Mouse (Mus musculus) MEL (cell line): ENCODE results near the gene Ubr7. TPM values are rescaled to one million over a fixed set of nuclear protein-coding genes. Genes with fewer than 3 reads are reported as not detected.

ENCODE experiments used
- DNase-seq: peaks from one replicate; pipeline ENCODE4 v3.0.0; 2011; ENCODE audit warnings: low read depth, low spot score
- H3K27ac ChIP-seq: 2 replicates; pipeline ENCODE4 v1.5.1; 2012; ENCODE audit warnings: low read depth, mild to moderate bottlenecking, control low read depth, low read length, moderate library complexity; ENCODE audit not compliant: control insufficient read depth
- H3K27me3 ChIP-seq, 2 experiments: fragments of 150-350 bp in 1 of 2; sonication (generic) in 1 of 2; 2 replicates each; pipeline ENCODE4 v1.6.1; 2012; ENCODE audit warnings: low read length in 2 of 2, mild to moderate bottlenecking in 2 of 2, improper control_type of control experiment in 1 of 2, moderate library complexity in 1 of 2; ENCODE audit not compliant: insufficient read depth in 2 of 2, control insufficient read depth in 1 of 2
- H3K36me3 ChIP-seq, 2 experiments: 2 replicates each; pipeline ENCODE4 v1.6.1; 2012 to 2014; ENCODE audit warnings: low read length in 2 of 2, improper control_type of control experiment in 1 of 2, inconsistent platforms in 1 of 2, mild to moderate bottlenecking in 1 of 2; ENCODE audit not compliant: insufficient read depth in 2 of 2, control insufficient read depth in 1 of 2
- H3K4me1 ChIP-seq, 2 experiments: fragments of 150-350 bp in 1 of 2; sonication (generic) in 1 of 2; 2 replicates each; pipeline ENCODE4 v1.6.1; 2012; ENCODE audit warnings: low read length in 2 of 2, improper control_type of control experiment in 1 of 2, mild to moderate bottlenecking in 1 of 2; ENCODE audit not compliant: insufficient read depth in 2 of 2, control insufficient read depth in 1 of 2
- H3K4me3 ChIP-seq, 2 experiments: fragments of 150-350 bp in 1 of 2; sonication (generic) in 1 of 2; 2 replicates each; pipeline ENCODE4 v1.5.1; 2012; ENCODE audit warnings: low read depth in 2 of 2, low read length in 2 of 2, mild to moderate bottlenecking in 2 of 2, moderate library complexity in 2 of 2, control low read depth in 1 of 2, improper control_type of control experiment in 1 of 2; ENCODE audit not compliant: control insufficient read depth in 1 of 2, insufficient read depth in 1 of 2
- H3K79me2 ChIP-seq: 2 replicates; pipeline ENCODE4 v1.6.1; 2012; ENCODE audit warnings: mild to moderate bottlenecking, low read length, moderate library complexity; ENCODE audit not compliant: control insufficient read depth, poor library complexity, insufficient read depth
- H3K9ac ChIP-seq: 2 replicates; pipeline ENCODE4 v1.6.1; 2012; ENCODE audit warnings: low read depth, mild to moderate bottlenecking, control low read depth, low read length, moderate library complexity; ENCODE audit not compliant: control insufficient read depth, poor library complexity, severe bottlenecking
- H3K9me3 ChIP-seq: fragments of 150-350 bp; sonication (generic); replicated peaks from 2 replicates; pipeline ENCODE4 v1.6.1; 2012; ENCODE audit warnings: mild to moderate bottlenecking, low read length, improper control_type of control experiment, moderate library complexity; ENCODE audit not compliant: insufficient read depth
- BHLHE40 ChIP-seq: IDR thresholded peaks from 2 replicates; pipeline ENCODE4 v1.6.1; 2012; ENCODE audit warnings: low read depth, mild to moderate bottlenecking, inconsistent platforms, low read length, improper control_type of control experiment, borderline replicate concordance
- CHD1 ChIP-seq: IDR thresholded peaks from 2 replicates; pipeline ENCODE4 v1.6.1; 2012; ENCODE audit warnings: low read depth, mild to moderate bottlenecking, inconsistent platforms, low read length, improper control_type of control experiment
- CHD2 ChIP-seq: IDR thresholded peaks from 2 replicates; pipeline ENCODE4 v1.6.1; 2011; ENCODE audit warnings: low read length, improper control_type of control experiment
- CTCF ChIP-seq, 3 experiments: IDR thresholded peaks in 2 of 3; conservative IDR thresholded peaks in 1 of 3; 2 replicates each; pipeline ENCODE4 v1.5.1; 2011 to 2012; ENCODE audit warnings: low read length in 3 of 3, low read depth in 2 of 3, mild to moderate bottlenecking in 2 of 3, improper control_type of control experiment in 1 of 3, inconsistent platforms in 1 of 3, mixed read lengths in 1 of 3, moderate library complexity in 1 of 3; ENCODE audit not compliant: control insufficient read depth in 1 of 3, insufficient read depth in 1 of 3, poor library complexity in 1 of 3, severe bottlenecking in 1 of 3
- E2F4 ChIP-seq: IDR thresholded peaks from 2 replicates; pipeline ENCODE4 v1.6.1; 2011; ENCODE audit warnings: low read depth, low read length, improper control_type of control experiment, borderline replicate concordance
- ELF1 ChIP-seq: IDR thresholded peaks from 2 replicates; pipeline ENCODE4 v1.6.1; 2014; ENCODE audit warnings: low read depth, mild to moderate bottlenecking, inconsistent platforms, low read length, improper control_type of control experiment, moderate library complexity
- ETS1 ChIP-seq: IDR thresholded peaks from 2 replicates; pipeline ENCODE4 v1.6.1; 2012; ENCODE audit warnings: low read depth, mild to moderate bottlenecking, inconsistent platforms, low read length, improper control_type of control experiment, moderate library complexity
- JUND ChIP-seq: IDR thresholded peaks from 2 replicates; pipeline ENCODE4 v1.6.1; 2011; ENCODE audit warnings: low read depth, mild to moderate bottlenecking, improper control_type of control experiment, low read length
- MAX ChIP-seq: IDR thresholded peaks from 2 replicates; pipeline ENCODE4 v1.6.1; 2011; ENCODE audit warnings: low read length, improper control_type of control experiment
- MAZ ChIP-seq: IDR thresholded peaks from 2 replicates; pipeline ENCODE4 v1.6.1; 2012; ENCODE audit warnings: low read depth, mild to moderate bottlenecking, inconsistent platforms, low read length, improper control_type of control experiment
- MXI1 ChIP-seq: IDR thresholded peaks from 2 replicates; pipeline ENCODE4 v1.6.1; 2011; ENCODE audit warnings: mild to moderate bottlenecking, low read depth, low read length, improper control_type of control experiment
- MYB ChIP-seq: IDR thresholded peaks from 2 replicates; pipeline ENCODE4 v1.6.1; 2011; ENCODE audit warnings: mild to moderate bottlenecking, low read depth, low read length, improper control_type of control experiment
- MYC ChIP-seq: IDR thresholded peaks from 2 replicates; pipeline ENCODE4 v1.6.1; 2011; ENCODE audit warnings: low read depth, mild to moderate bottlenecking, low read length, improper control_type of control experiment, moderate library complexity
- RAD21 ChIP-seq: IDR thresholded peaks from 2 replicates; pipeline ENCODE4 v1.6.1; 2011; ENCODE audit warnings: mild to moderate bottlenecking, low read depth, low read length, improper control_type of control experiment
- RCOR1 ChIP-seq: IDR thresholded peaks from 2 replicates; pipeline ENCODE4 v1.6.1; 2012; ENCODE audit warnings: low read depth, mild to moderate bottlenecking, inconsistent platforms, low read length, improper control_type of control experiment
- SIN3A ChIP-seq: IDR thresholded peaks from 2 replicates; pipeline ENCODE4 v1.6.1; 2012; ENCODE audit warnings: low read length, improper control_type of control experiment, inconsistent platforms
- SMC3 ChIP-seq: IDR thresholded peaks from 2 replicates; pipeline ENCODE4 v1.6.1; 2011; ENCODE audit warnings: low read depth, low read length, improper control_type of control experiment
- TAL1 ChIP-seq: IDR thresholded peaks from 2 replicates; pipeline ENCODE4 v1.6.1; 2012; ENCODE audit warnings: mild to moderate bottlenecking, inconsistent platforms, low read length, moderate library complexity, mixed read lengths
- TBP ChIP-seq: IDR thresholded peaks from 2 replicates; pipeline ENCODE4 v1.8.0; 2011; ENCODE audit warnings: low read depth, low read length, improper control_type of control experiment
- TCF12 ChIP-seq: IDR thresholded peaks from 2 replicates; pipeline ENCODE4 v1.6.1; 2014; ENCODE audit warnings: low read depth, mild to moderate bottlenecking, inconsistent platforms, low read length, improper control_type of control experiment, moderate library complexity
- UBTF ChIP-seq: IDR thresholded peaks from 2 replicates; pipeline ENCODE4 v1.6.1; 2012; ENCODE audit warnings: low read depth, mild to moderate bottlenecking, inconsistent platforms, low read length, improper control_type of control experiment, moderate library complexity, borderline replicate concordance; ENCODE audit not compliant: insufficient read depth
- USF2 ChIP-seq, 2 experiments: IDR thresholded peaks; 2 replicates each; pipeline ENCODE4 v1.6.1; 2011 to 2012; ENCODE audit warnings: improper control_type of control experiment in 2 of 2, low read length in 2 of 2, borderline replicate concordance in 1 of 2, inconsistent platforms in 1 of 2, low read depth in 1 of 2, mild to moderate bottlenecking in 1 of 2; ENCODE audit not compliant: insufficient read depth in 1 of 2
- ZMIZ1 ChIP-seq: IDR thresholded peaks from 2 replicates; pipeline ENCODE4 v1.6.1; 2012; ENCODE audit warnings: low read depth, mild to moderate bottlenecking, inconsistent platforms, low read length, improper control_type of control experiment, moderate library complexity
- polyA plus RNA-seq, 2 experiments: library from polyadenylated mRNA; stranded (reverse) in 1 of 2; unstranded in 1 of 2; fragments of >175 nt in 1 of 2; fragments of >200 nt in 1 of 2; gene quantifications; 2 replicates each; pipeline versions ENCODE4 v1.2.1 to v1.2.4; 2012; ENCODE audit warnings: low replicate concordance in 2 of 2, low read depth in 1 of 2; ENCODE audit not compliant: insufficient read length in 2 of 2, insufficient read depth in 1 of 2, missing spikeins in 1 of 2
- total RNA-seq: library from RNA; depleted of rRNA; stranded (reverse); fragments of 300-350 nt; gene quantifications from 2 replicates; pipeline ENCODE4 v1.2.3, GENCODE M21; 2012

Gene Ubr7
- total and polyA plus RNA-seq, 3 experiments = 62.3 to 68.1 TPM; not detected in 1

GRCm38 (mm10) chr12:102782841-102783240 is 25.1 kb downstream of the Ubr7 start:
- no peaks in the 10 kb centered on the region for H3K79me2 ChIP-seq
- no peak for DNase-seq
- no peak for TF ChIP-seq ETS1
- TF ChIP-seq E2F4 = no peak
- no peak for TF ChIP-seq SMC3
- TF ChIP-seq TBP = no peak
- no peak for TF ChIP-seq BHLHE40
- no peak for TF ChIP-seq CHD2
- TF ChIP-seq ELF1 = no peak
- TF ChIP-seq MAX = no peak
- TF ChIP-seq UBTF = no peak
- TF ChIP-seq ZMIZ1 = no peak
- no peak for TF ChIP-seq SIN3A
- no peak for TF ChIP-seq RAD21
- no peak for TF ChIP-seq MYC
- TF ChIP-seq MXI1 = no peak
- no peak for TF ChIP-seq USF2 (IDR thresholded peaks at IDR 0.05; ENCODE audit: borderline replicate concordance in 1 of 2, insufficient read depth in 1 of 2, low read depth in 1 of 2, low read length in 2 of 2)
- no peaks in the 10 kb centered on the region; a peak in 2 of 4 replicates for H3K36me3 ChIP-seq
- H3K9me3 ChIP-seq = no peaks in the 10 kb centered on the region
- no peak overlapping the region for H3K4me3 ChIP-seq
- H3K4me1 ChIP-seq = no peaks in the 10 kb centered on the region
- H3K27ac ChIP-seq = no peak overlapping the region
- no peak overlapping the region for H3K9ac ChIP-seq
- H3K27me3 ChIP-seq = no peaks in the 10 kb centered on the region

- Histone ChIP-seq H3K4me1 (no peaks in the 10 kb centered on the region), H3K9ac (no peak overlapping the region), H3K27me3 (no peaks in the 10 kb centered on the region), H3K27ac (no peak overlapping the region), H3K79me2 (no peaks in the 10 kb centered on the region), H3K9me3 (no peaks in the 10 kb centered on the region), H3K4me3 (no peak overlapping the region), H3K36me3 (peaks cover 0 to 1% of the 10 kb centered on the region in 2 experiments; a peak in 2 of 4 replicates)
- no peak for DNase-seq
- no peak for TF ChIP-seq JUND
- TF ChIP-seq TCF12 = no peak
- TF ChIP-seq ZMIZ1 = no peak
- TF ChIP-seq SMC3 = no peak
- no peak for TF ChIP-seq ETS1
- TF ChIP-seq SIN3A = no peak
- TF ChIP-seq ELF1 = no peak
- no peak for TF ChIP-seq MYC
- TF ChIP-seq MAZ = no peak
- TF ChIP-seq CHD1 = no peak
- TF ChIP-seq MYB = no peak
- no peak for TF ChIP-seq TAL1
- TF ChIP-seq CTCF (IDR thresholded peaks at IDR 0.05 in 2 of 3, conservative IDR thresholded peaks at IDR 0.05 in 1 of 3; ENCODE audit: control insufficient read depth in 1 of 3, insufficient read depth in 1 of 3, low read depth in 2 of 3, low read length in 3 of 3, poor library complexity in 1 of 3, severe bottlenecking in 1 of 3) = no peak
- no peak for TF ChIP-seq RCOR1
Measured at GRCm38 (mm10) chr12:102784899-102785592, 27.3 kb downstream of the Ubr7 start.
